Mouse (Mus musculus): ENCODE measurements around the gene Fbxo46.

The Fbxo46 gene

DNA sequence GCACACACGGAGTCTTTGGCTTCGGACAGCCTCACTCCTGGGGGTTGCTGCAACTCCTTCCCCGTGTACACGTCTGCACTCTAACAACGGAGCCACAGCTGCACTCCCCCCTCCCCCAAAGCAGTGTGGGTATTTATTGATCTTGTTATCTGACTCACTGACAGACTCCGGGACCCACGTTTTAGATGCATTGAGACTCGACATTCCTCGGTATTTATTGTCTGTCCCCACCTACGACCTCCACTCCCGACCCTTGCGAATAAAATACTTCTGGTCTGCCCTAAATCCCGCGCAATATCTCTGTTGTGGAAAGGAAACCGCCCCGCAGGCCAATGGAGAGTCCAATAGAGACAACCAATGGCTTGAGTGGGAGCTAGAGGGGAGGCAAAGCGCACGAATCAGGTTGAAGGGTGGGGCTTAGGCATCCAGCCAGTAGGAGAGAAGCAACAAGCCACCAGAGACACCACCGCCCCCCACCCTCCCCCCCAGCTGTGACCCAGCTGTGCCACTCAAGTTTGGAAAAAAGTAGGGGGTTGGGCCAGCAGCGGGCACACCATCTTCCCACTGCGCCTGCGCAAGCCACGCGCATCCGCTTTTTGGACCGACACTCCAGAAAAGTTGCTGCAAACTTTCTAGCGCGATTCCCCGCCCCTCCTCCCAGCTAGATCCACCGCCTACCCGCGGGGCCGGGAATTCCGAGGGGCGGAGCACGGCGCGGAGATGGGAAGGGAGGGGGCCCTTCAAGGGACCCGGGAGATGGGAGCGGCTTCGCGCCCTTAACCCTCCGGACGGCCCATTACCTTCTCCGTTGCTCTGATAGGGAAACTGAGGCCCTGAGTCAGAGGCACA lies 25.9 kb upstream of the Fbxo46 start:
- peak; percentile 79 for DNase-seq

DNA sequence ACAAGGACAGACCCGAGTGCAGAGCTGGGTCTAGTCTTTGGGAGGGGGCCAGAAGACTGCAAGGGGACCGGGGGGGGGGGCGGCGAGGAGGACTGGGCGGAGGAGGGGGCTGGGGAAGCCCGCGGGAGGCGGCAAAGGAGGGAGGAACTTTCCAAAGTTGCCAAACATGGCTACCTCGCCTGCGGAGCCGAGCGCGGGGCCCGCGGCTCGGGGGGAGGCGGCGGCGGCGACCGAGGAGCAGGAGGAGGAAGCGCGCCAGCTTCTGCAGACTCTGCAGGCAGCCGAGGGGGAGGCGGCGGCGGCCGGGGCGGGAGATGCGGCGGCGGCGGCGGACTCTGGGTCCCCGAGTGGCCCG lies 25.2 kb upstream of the Fbxo46 start, which contains the start of gene Six5:
Gene Six5 (plus strand): TSS at position 124 of the 355 bp plus-strand sequence.
- DNase-seq: no peak

DNA sequence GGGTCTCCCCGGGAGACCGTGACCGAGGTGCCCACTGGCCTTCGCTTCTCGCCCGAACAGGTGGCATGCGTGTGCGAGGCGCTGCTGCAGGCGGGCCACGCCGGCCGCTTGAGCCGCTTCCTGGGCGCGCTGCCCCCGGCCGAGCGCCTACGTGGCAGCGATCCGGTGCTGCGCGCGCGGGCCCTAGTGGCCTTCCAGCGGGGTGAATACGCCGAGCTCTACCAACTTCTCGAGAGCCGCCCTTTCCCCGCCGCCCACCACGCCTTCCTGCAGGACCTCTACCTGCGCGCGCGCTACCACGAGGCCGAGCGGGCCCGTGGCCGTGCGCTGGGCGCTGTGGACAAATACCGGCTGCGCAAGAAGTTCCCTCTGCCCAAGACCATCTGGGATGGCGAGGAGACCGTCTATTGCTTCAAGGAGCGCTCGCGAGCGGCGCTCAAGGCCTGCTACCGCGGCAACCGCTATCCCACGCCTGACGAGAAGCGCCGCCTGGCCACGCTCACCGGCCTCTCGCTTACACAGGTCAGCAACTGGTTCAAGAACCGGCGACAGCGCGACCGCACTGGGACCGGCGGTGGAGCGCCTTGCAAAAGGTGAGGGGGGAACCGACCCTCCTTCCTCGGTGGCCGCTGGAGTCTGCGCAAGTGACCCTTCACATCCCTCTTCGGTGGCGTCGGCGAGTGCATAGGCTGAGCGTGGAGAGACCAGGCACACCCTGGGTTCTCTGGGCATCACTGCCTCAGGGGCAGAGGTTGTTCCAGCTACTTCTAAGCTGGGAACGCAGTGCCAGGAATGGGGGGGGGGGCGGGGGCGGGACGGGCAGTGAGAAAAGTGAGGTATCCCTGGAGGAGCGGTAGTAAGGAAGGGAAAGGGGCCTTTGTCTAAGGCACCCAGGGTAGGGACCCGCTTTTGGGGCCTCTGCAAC lies 24.6 kb upstream of the Fbxo46 start:
- peak; percentile 48 for DNase-seq

DNA sequence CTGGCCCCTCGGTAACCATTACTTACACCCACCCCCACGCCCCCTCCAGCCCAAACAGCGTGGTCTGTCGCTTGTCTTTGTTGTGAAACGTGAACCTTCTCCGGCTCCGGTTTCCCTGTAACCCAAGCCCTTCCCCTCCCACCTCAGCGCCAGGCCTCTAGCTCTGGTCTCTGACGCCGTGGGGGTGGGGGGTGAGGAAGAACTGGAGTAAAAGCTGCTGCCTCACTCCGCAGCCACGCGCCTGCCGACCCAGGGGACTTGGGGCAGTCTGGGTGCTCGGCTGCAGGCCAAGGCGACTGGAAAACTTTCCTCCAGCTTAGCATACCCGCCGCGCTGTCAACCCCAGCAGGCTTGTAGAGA lies 23.9 kb upstream of the Fbxo46 start:
- DNase-seq: no peak

DNA sequence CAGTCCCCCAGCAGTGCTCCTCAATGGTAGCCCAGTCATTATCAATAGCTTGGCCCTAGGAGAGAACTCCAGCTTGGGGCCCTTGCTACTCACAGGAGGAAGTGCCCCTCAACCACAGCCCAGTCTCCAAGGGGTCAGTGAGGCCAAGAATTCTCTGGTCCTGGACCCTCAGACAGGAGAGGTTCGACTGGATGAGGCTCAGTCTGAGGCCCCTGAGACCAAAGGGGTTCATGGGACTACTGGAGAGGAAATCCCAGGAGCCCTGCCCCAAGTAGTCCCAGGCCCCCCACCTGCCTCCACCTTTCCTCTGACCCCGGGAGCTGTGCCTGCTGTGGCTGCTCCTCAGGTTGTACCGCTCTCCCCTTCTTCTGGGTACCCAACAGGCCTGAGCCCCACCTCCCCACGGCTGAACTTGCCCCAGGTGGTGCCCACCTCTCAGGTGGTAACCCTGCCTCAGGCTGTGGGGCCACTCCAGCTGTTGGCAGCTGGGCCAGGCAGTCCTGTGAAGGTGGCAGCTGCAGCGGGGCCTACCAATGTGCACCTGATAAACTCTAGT lies 23.2 kb upstream of the Fbxo46 start:
- DNase-seq: no peak

DNA sequence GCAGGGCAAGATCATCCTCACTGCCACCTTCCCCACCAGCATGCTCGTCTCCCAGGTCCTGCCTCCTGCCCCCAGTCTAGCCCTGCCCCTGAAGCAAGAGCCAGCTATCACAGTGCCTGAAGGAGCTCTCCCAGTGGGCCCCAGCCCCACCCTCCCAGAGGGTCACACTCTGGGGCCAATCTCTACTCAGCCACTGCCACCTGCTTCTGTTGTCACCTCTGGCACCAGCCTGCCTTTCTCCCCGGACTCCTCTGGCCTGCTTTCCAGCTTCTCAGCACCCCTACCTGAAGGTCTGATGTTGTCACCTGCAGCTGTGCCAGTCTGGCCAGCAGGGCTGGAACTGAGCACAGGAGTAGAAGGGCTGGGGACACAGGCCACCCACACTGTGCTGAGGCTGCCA lies 22.4 kb upstream of the Fbxo46 start:
- no peak for DNase-seq

DNA sequence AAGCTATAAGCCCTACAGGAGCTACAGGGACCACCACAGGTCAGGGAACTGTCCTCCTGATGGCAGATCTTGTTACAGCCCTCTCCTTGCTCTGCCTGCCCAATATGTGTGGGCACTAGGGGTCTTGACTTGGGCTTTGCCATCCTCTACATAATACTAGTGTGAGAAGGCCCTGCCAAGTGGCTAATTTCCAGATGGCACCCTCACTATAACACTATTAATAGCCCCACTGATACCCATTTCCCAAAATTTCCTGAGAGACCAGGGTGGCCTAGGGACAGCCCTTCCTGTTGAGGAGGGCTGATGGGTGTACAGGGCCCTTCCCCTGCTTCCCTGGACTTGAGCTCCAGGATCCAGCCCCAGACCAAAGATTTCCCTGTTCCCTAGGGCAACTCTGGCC lies 21.8 kb upstream of the Fbxo46 start:
- DNase-seq: no peak

DNA sequence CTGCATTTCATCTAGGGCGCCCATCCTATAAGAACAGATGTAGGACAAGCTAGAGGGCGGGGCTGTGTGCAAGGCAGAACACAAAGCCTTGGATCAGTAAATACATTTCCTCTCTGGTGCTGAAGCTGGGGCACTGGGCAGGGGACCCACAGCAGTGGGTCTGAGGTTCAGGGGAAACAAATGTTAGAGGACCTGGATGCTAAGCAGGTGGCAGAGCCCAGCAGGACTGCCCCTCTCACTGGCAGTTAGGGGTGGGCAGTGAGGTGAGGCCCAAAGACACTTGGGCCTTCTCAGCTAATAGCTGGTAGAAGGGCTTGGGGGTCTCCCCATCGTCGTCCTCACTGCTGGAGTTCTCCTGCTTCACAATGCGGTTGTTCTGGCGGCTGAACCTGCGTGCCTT lies 20.8 kb upstream of the Fbxo46 start:
- DNase-seq: no peak

DNA sequence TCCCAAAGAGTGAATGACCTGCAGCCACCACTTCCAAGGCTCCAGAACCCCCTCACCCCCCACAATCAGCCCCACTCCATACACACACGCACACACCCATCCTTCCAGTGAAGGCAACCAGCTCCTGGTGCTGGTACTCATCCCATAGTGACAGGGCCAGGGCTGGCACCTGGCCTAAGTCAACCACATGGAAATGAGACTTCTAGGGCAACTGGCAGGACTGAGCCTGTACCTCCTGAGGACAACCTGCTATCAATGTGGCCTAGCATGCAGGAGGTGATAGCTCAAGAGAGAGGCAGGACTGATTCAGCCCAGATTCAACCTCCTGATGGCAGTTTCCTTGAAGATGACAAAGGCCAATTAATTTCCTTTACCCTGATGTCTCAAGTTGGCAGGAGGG lies 19.4 kb upstream of the Fbxo46 start:
- DNase-seq: no peak

DNA sequence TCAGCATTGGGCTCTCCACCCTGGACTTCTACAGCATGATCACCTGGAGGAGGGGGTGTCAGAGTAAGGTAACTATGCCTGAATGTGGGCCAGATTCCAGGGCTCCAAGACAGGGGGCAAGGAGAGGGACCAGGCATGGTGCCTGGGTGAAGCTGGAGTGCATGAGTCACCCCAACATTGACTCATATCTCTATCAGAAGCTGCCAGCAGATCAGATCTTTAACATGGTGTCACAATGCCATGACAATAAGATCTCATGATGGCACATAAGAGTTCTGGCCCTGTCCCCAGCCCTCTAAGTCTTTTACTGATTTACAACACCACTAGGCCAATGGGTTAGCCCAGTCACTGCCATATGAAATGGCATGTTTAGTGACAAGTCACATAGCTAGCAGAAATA lies 15.9 kb upstream of the Fbxo46 start:
- DNase-seq: no peak

DNA sequence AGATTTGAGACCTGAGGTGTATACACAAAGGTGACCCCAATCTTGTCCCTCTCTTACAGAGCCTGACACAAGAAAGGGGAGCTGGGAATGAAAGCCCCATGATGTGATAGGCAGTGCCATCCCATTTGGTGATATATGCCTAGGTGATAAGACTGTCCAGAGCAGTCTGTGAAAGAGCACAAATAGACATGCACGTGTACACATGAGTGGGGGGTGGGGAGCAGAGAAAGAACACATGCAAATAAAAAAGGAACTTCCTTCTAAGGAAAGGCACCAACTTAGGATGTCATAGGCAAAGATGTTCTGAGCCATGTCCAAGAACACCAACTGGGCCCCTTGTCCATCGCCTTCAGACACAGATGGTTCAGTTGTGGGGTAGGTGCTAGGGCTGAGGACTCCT lies 15.2 kb upstream of the Fbxo46 start:
- no peak for DNase-seq

DNA sequence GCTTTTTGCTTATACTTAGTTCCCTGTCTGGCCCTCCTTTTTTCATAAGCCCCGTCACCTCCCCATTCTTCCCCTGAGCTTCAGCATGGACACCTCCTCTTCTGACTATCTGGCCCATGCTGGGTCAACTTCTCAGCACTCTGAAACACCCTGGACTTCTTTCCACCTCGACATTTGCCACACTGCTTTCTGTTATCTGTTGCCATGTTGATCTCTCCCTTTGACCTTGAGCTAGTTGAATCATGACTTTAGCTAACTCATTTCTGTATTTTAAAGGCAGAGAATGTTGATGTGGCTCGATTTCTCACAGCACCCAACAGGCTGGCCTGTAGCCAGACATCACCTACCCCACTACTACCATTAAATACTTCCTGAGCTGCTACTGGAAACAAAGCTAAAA lies 12.2 kb upstream of the Fbxo46 start:
- no peak for DNase-seq

DNA sequence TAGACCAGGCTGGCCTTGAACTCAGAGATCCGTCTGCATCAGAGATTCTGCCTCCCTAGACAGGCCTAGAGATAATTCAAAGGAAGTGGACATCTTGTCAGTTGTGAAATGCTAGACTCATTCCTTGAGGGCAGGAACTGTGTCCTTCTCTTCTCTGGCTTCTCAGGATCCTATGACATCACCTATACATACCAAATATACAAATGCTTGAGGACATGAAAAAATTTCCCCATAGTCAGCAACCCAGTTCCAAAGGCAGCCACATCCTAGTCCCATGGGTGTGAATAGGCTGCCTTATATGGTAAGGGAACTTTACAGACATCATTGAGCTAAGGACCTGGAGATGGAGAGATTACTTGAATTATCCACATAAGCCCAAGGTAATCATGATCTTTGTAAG lies 10.1 kb upstream of the Fbxo46 start:
- no peak for DNase-seq

DNA sequence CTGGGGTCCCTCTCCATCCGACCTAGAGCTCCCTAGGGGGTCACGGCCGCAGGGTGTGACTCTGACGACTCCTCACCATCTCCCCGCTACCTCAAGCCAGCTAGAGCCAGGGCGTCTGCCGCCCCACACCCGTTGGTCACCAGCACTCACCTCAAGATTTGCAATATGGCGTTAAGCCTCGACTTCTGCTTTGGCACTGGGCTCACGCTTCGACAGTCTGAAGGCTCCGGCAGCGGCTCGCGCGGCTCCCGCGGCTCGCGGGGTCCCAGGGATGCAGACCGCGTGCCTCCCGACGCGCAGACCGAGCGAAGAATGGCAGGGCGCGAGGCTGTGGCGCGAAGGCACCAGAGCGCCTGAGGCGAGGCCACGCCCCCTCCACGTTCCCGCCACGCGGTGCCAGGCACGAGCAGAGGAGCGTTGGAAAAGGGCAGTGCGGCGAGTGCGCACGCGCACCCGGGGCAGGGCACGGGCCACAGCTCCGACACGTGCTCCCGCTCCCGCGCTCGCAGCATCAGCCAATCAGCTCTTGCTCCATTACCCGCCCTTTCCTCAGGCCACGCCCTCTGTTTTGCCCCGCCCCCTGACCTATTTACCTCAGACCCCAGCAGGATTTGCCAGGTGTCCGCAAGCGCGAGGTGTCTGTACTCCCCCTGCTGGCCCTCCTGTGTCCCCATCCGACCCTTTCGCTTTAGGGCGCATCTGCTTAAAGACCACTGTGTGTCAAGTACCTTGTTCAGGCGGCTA lies 1.5 kb upstream of the Fbxo46 start, which contains the start of gene Gm4969:
Gene Gm4969 (minus strand): TSS at position 341 of the 744 bp plus-strand sequence.
- peak; percentile 60 for DNase-seq

DNA sequence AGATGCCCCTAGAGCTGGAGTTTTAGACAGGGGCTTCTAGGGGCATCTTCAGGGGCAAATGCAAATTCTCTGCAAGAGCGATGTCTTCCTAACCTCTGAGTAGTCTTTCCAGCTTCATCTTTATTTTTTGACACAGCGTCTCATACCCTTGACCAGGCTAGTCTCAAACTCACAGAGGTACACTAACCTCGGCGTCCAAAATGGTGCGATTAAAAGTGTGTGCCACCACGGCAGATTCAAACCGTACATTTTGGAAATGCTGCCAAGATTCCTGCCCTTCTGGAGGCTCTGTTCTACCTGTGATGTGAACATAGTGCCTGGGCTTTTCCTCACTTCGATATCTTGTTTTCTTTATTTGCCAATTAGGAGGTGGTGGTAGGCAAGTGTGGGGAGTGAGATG lies 576 bp upstream of the Fbxo46 start:
- DNase-seq: no peak

DNA sequence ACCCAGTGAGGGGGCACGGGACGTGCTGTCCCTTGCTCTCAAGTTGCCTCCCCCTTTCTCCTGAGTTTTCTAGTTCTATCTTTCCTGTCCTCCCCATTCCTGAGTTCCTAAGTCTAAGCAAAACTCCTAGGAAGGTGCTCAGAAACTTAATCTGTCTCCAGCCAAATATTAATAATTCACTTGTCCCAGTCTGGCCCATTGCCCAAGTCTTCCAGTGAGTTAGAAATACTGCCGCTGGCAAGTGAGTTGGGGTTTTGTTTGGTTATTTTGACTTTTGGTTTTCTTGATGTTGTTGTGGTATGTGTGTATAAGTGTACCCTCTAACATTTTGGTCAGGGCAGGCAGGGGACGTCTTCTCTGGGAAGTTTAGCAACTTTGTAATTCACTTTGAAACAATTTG lies 2.0 kb downstream of the Fbxo46 start:
- no peak for DNase-seq

DNA sequence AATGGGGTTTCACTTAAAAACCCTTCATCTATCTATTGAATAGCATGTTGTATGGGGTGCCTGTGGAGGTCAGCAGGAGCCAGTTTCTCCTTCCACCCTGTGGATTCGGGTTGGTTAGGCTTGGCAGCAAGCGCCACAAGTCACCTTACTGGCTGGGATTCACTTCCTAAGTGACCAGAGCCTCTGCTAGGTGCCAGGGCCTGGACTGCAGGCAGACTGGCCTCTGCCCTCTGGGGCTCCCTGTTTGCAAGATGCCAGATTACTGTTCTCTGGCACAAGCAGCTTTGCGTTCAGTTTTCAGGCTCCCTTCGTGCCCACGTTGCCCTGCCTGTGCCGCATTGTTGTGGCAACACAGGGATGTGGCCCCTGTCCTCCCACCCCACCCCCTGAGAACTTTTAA lies 5.1 kb downstream of the Fbxo46 start:
- no peak for DNase-seq

DNA sequence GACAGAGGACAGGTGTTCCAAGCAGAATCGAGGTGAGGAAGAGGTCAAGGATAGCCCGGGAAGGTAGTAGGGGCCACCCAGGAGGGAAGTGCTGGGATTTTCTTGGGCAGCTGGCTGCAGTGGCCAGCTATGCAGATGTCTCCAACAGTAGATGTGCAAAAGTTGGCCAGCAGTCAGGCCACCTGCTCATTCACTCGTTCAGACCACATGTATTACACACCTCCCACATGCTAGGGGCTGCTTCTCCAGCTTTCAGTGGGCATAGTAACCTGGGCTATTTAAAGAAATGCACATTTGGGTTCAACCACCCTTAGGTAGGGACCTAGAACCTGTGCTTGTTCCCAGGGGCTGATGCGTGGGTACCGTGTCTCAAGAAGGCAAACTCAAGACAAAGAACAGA lies 8.1 kb downstream of the Fbxo46 start:
- DNase-seq: no peak

DNA sequence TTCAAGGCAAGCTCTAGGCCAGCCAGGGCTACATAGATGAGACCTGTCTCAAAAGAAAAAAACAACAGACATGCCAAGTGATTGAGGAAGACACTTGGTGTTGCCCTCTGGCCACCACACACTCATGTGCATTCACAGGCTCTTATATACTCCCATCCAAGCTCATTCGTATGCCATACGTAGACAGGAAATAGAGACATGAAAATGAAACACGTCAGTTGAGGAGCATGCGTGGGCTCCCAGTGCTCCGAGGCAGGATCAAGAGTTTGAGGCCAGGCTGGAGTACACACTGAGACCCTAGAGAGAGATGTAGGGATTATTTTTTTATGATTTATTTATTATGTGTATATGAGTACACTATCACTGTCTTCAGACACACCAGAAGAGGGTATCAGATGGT lies 9.7 kb downstream of the Fbxo46 start:
- no peak for DNase-seq

DNA sequence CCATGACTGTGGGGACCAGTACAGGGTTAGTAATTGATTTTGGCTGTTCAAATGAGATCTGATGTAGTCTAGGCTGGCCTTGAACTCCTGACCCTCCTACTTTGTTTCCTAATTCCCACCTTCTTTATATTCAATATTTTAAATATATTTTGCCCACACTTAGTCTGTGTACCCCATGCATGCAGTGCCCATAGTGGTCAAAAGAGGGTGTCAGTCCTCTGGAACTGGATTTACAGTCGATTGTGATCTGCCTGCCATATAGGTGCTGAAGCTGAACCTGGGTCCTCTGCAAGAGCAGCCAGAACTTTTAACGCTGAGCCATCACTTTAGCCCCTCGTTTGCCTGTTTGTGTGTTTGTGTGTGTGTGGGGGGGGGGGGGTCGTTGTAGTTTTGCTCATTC lies 11.0 kb downstream of the Fbxo46 start:
- DNase-seq: no peak

DNA sequence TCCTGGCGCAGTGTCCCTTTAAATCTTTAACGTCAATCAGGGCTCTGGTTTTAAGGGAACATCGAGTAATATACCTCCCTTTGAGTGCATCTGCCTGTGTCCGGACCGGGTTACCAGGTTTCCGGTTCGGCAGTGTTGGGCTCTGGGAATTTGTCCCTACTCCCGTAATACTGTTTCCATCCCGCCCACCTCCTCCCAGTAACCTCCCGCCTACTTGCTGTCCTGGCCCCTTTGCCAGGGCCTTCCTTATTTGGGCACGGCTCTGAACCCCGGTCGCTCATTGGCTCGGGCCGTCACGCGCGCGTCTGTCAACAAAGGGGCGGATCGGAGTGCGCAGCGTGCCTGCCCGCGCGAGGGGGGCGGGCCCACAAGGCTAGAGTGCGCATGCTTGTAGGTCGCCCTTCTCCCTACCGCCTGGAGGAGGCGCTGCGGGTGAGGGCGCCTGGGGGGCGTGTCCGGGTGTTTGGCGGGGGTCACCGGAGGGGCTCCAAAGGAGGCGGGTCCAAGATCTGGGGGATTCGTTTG lies 11.7 kb downstream of the Fbxo46 start:
- DNase-seq: peak; percentile 97

DNA sequence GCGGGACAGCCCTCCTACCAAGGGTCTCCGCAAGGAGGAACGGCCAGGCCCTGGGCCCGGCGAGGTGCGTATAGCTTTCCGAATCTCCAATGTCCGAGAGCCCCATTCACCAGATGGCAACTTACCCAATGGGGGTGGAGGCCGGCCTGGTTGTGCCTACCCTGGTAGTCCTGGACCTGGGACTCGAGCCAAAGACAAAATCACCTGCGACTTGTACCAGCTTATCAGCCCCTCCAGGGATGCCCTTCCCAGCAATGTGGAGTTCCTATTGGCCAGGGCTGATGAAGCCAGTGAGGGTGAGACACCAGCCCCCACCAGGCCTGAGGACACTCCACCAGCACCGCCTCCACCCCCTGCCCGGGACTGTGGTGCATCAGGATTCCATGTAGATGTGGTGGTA lies 16.5 kb downstream of the Fbxo46 start:
- DNase-seq: no peak
